Mouse (Mus musculus) heart, adult 2 months (tissue): ENCODE measurements around the gene Mettl7a2. TPM values are rescaled to one million over a fixed set of nuclear protein-coding genes. Genes with fewer than 3 reads are reported as not detected.
"Not testable (repeated sequence)": the region's sequence is repeated elsewhere in the genome, so short reads cannot be mapped to it uniquely, and the experiment has no call there.

Experiments
- DNase-seq, 2 experiments: peaks; one replicate each; pipeline ENCODE4 v3.0.0; 2021
- H3K27ac ChIP-seq: fragments of 200-600 bp; 2 replicates; pipeline ENCODE4 v1.8.1; 2022
- H3K27me3 ChIP-seq: fragments of 200-500 bp; 2 replicates; pipeline ENCODE4 v1.6.1; 2012; ENCODE audit warnings: mild to moderate bottlenecking, low read length, inconsistent platforms, mixed read lengths; ENCODE audit not compliant: control insufficient read depth, insufficient read depth
- H3K36me3 ChIP-seq: fragments of 200-500 bp; 2 replicates; pipeline ENCODE4 v1.6.1; 2012; ENCODE audit warnings: low read length, inconsistent platforms; ENCODE audit not compliant: control insufficient read depth, insufficient read depth
- H3K4me1 ChIP-seq: fragments of 200-500 bp; 2 replicates; pipeline ENCODE4 v1.6.1; 2011; ENCODE audit warnings: low read length; ENCODE audit not compliant: control insufficient read depth, insufficient read depth
- H3K4me3 ChIP-seq: fragments of 200-600 bp; 2 replicates; pipeline ENCODE4 v1.8.1; 2022
- H3K79me2 ChIP-seq: fragments of 200-500 bp; replicated peaks from 2 replicates; pipeline ENCODE4 v1.6.1; 2012; ENCODE audit warnings: mild to moderate bottlenecking, inconsistent platforms, low read length, moderate library complexity, mixed read lengths; ENCODE audit not compliant: control insufficient read depth, insufficient read depth
- H3K9ac ChIP-seq: fragments of 200-500 bp; 2 replicates; pipeline ENCODE4 v1.6.1; 2012; ENCODE audit warnings: low read depth, mild to moderate bottlenecking, control low read depth, inconsistent platforms, low read length, mixed read lengths
- CTCF ChIP-seq: fragments of 200-600 bp; IDR thresholded peaks from 2 replicates; pipeline ENCODE4 v1.8.1; 2022; ENCODE audit warnings: antibody characterized with exemption, mild to moderate bottlenecking, moderate library complexity
- EP300 ChIP-seq: fragments of 200-500 bp; IDR thresholded peaks from 2 replicates; pipeline ENCODE4 v1.6.1; 2011; ENCODE audit warnings: low read depth, low read length, control low read depth; ENCODE audit not compliant: insufficient read depth
- POLR2A ChIP-seq: fragments of 200-500 bp; IDR thresholded peaks from 2 replicates; pipeline ENCODE4 v1.6.1; 2011; ENCODE audit warnings: mild to moderate bottlenecking, low read depth, low read length, control low read depth; ENCODE audit not compliant: insufficient read depth
- WGBS: fragments of 180-500 bp; shearing (Covaris S2); methylation state at CpG from one replicate; pipeline ENCODE4 v1.1.7; 2018; 5-methylcytosine and 5-hydroxymethylcytosine counted together
- intact Hi-C: fragments of 180-260 bp; cut with DNase I; formaldehyde crosslinking; loops from one replicate; pipeline ENCODE4 v1.15.1; 2025
- long read RNA-seq: library from polyadenylated mRNA; stranded (forward); transcript quantifications from one replicate; pipeline ENCODE4 v2.0.0, GENCODE M21; 2021
- polyA plus RNA-seq: library from polyadenylated mRNA; depleted of rRNA; stranded (reverse); fragments of >200 nt; gene quantifications from 2 replicates; pipeline ENCODE4 v1.2.3, GENCODE M21; 2012; rRNA removed
- total RNA-seq, 2 experiments: library from RNA; stranded (reverse); gene quantifications; 2 replicates each; pipeline ENCODE4 v1.2.3; 2021

Gene Mettl7a2
- 1 to 10 TPM in 1 of 2 experiments, under 1 TPM in 1; 0.75 to 1.5 TPM for total RNA-seq
- not detected in 2 replicates for polyA plus RNA-seq
- long read RNA-seq, result 0 reads

GRCm38 (mm10) chr15:100352711-100353250 lies at the start of gene Mettl7a2, which contains the start of gene Methig1:
TSS of gene Mettl7a2 (plus strand) at chr15:100353200.
TSS of gene Methig1 (plus strand) at chr15:100353149.
- no peak for DNase-seq
- H3K79me2 ChIP-seq, result no peaks in the 10 kb centered on the region
- H3K27me3 ChIP-seq, result no peaks in the 10 kb centered on the region
- no peaks in the 10 kb centered on the region for H3K36me3 ChIP-seq
- intact Hi-C loops, result no loop called here
- no peak within 1 kb of the TSS for H3K9ac ChIP-seq
- no peak within 1 kb of the TSS for H3K27ac ChIP-seq
- no peaks in the 10 kb centered on the region for H3K4me1 ChIP-seq
- no peak within 1 kb of the TSS for H3K4me3 ChIP-seq
- WGBS, result 80% methylated on average over 10 of the region's 10 CpGs
- TF ChIP-seq EP300 (no peak), CTCF (no peak), POLR2A (no peak)

GRCm38 (mm10) chr15:100303428-100304018 lies 49.5 kb upstream of the Mettl7a2 start:
- H3K4me3 ChIP-seq, result peak overlapping the region; percentile 66; the same call in 1 of the 2 replicates
- intact Hi-C loops, result loop anchor here (5.0 kb wide), 1 partner anchor 266 kb away; the partner anchor contains the start of gene Dip2b
- peaks cover 3% of the 10 kb centered on the region for H3K36me3 ChIP-seq
- no peaks in the 10 kb centered on the region; the same call in 1 of the 2 replicates for H3K4me1 ChIP-seq
- no peaks in the 10 kb centered on the region for H3K79me2 ChIP-seq
- H3K9ac ChIP-seq, result peak overlapping the region; percentile 76
- no peak for TF ChIP-seq POLR2A
- no peak for TF ChIP-seq CTCF
- WGBS, result 49% methylated on average over 8 of the region's 8 CpGs
- H3K27ac ChIP-seq, result peak overlapping the region; percentile 91
- peak in 1 of 2 experiments; percentile 40 for DNase-seq
- no peaks in the 10 kb centered on the region for H3K27me3 ChIP-seq

- no peaks in the 10 kb centered on the region for H3K27me3 ChIP-seq
- intact Hi-C loops, result loop anchor here (5.0 kb wide), 1 partner anchor 267 kb away; the partner anchor contains the start of gene Dip2b
- H3K27ac ChIP-seq, result peak within 1 kb of the TSS; percentile 91
- no peaks in the 10 kb centered on the region for H3K79me2 ChIP-seq
- DNase-seq, result peak; percentile 90
- H3K4me1 ChIP-seq, result no peaks in the 10 kb centered on the region; the same call in 1 of the 2 replicates
- peak within 1 kb of the TSS; percentile 76 for H3K9ac ChIP-seq
- TF ChIP-seq POLR2A (peak; percentile 94), CTCF (no peak), EP300 (peak; percentile 37; the same call in 1 of the 2 replicates)
- H3K4me3 ChIP-seq, result peak within 1 kb of the TSS; percentile 66
- WGBS, result 2% methylated on average over 22 of the region's 30 CpGs
- H3K36me3 ChIP-seq, result peaks cover 3% of the 10 kb centered on the region
Observed at GRCm38 (mm10) chr15:100304019-100304991, 48.7 kb upstream of the Mettl7a2 start, which contains the start of gene Mettl7a1. TSS of gene Mettl7a1 (plus strand) at chr15:100304140.

GRCm38 (mm10) chr15:100306201-100306600 lies 46.8 kb upstream of the Mettl7a2 start:
- intact Hi-C loops, result no loop called here
- Histone ChIP-seq H3K9ac (no peak overlapping the region), H3K4me1 (no peaks in the 10 kb centered on the region; the same call in 1 of the 2 replicates), H3K4me3 (no peak overlapping the region), H3K27ac (no peak overlapping the region), H3K79me2 (no peaks in the 10 kb centered on the region), H3K27me3 (no peaks in the 10 kb centered on the region), H3K36me3 (peaks cover 3% of the 10 kb centered on the region)
- TF ChIP-seq EP300 (no peak), POLR2A (no peak), CTCF (no peak)
- 78% methylated on average over 2 of the region's 2 CpGs for WGBS
- no peak for DNase-seq

- H3K4me1 ChIP-seq, H3K9ac ChIP-seq, H3K4me3 ChIP-seq, H3K27ac ChIP-seq, H3K36me3 ChIP-seq, H3K27me3 ChIP-seq, H3K79me2 ChIP-seq, intact Hi-C loops: not testable (repeated sequence)
- peak; percentile 65 for TF ChIP-seq CTCF
- peak in 1 of 2 experiments; percentile 21 for DNase-seq
- 56% methylated on average over 11 of the region's 11 CpGs for WGBS
Observed at GRCm38 (mm10) chr15:100307438-100308096, 45.4 kb upstream of the Mettl7a2 start.
